ENCODE assay signal across 8 mouse cellular contexts in genomic region chr10:79996272-79997033, GRCm38 (mm10). TPM values are rescaled to one million over a fixed set of nuclear protein-coding genes. Genes with fewer than 3 reads are reported as not detected.
DNase-seq lines count a peak whose midpoint lies in the region; ATAC-seq and TF ChIP-seq lines count a peak whose summit lies in the region.

Abca7 (plus strand) TSS chr10:79996494.

- H3K27me3 ChIP-seq in lung, embryonic 15.5 days, result peaks cover 3% of the 10 kb centered on the region

- no peak for TF ChIP-seq POLR2A in olfactory bulb, adult 2 months (IDR thresholded peaks at IDR 0.05; ENCODE audit: insufficient read depth, low read depth, low read length)

- H3K4me3 ChIP-seq in lung, embryonic 15.5 days, result peak within 1 kb of the TSS; percentile 60
- peak within 1 kb of the TSS; percentile 72 for H3K4me3 ChIP-seq in olfactory bulb, adult 2 months (ENCODE audit: insufficient read depth, low read depth, low read length)

- under 1% methylated on average over 34 of the region's 34 CpGs for WGBS in lung, embryonic 15.5 days
- WGBS in olfactory bulb, adult 2 months, result under 1% methylated on average over 34 of the region's 34 CpGs

- no peak for TF ChIP-seq CTCF in olfactory bulb, adult 2 months (IDR thresholded peaks at IDR 0.05; ENCODE audit: insufficient read depth, low read depth, low read length)

- ATAC-seq in hematopoietic stem cell, adult 5-6 weeks (replicated peaks in 1 of 2; ENCODE audit: insufficient read depth in 1 of 2, low FRiP score in 2 of 2, low TSS enrichment in 1 of 2, low read depth in 1 of 2, poor library complexity in 2 of 2, severe bottlenecking in 2 of 2), result peak; percentile 79 to 87
- peak; percentile 79 for ATAC-seq in lung, embryonic 15.5 days (ENCODE audit: borderline replicate concordance, extremely low read depth, low FRiP score, low TSS enrichment)

- H3K4me1 ChIP-seq in lung, embryonic 15.5 days, result peaks cover 24% of the 10 kb centered on the region
- H3K4me1 ChIP-seq in olfactory bulb, adult 2 months (ENCODE audit: control insufficient read depth, insufficient read depth, low read length), result peaks cover 16% of the 10 kb centered on the region

- no peaks in the 10 kb centered on the region for H3K9me3 ChIP-seq in lung, embryonic 15.5 days

- peak within 1 kb of the TSS; percentile 95 for H3K4me2 ChIP-seq in lung, embryonic 15.5 days

- H3K9ac ChIP-seq in lung, embryonic 15.5 days, result peak within 1 kb of the TSS; percentile 49

- peak; percentile 98 for DNase-seq in MN1 (ENCODE audit: low spot score)
- DNase-seq in cerebellum, adult 8-10 months, result peak; percentile 96
- peak; percentile 95 for DNase-seq in forelimb bud, embryonic 11.5 days (ENCODE audit: low read depth, low spot score)
- peak; percentile 87 for DNase-seq in layer of hippocampus, adult 9-10 months (ENCODE audit: low spot score)
- peak; percentile 90 to 94 for DNase-seq in thymus, adult 18-20 months

- H3K27ac ChIP-seq in lung, embryonic 15.5 days, result peak within 1 kb of the TSS; percentile 74
- H3K27ac ChIP-seq in olfactory bulb, adult 2 months (ENCODE audit: insufficient read depth, low read depth, low read length), result peak within 1 kb of the TSS; percentile 38; the same call in 1 of the 2 replicates

- H3K36me3 ChIP-seq in lung, embryonic 15.5 days, result peaks cover 42% of the 10 kb centered on the region

RNA-seq across cellular contexts. Expression of gene Abca7, which starts in this region (rescaled TPM):
- total RNA-seq in hematopoietic stem cell, adult 5-6 weeks (2017), result 11.5 and 15.9 TPM in 2 replicates
- 3.5 and 4.3 TPM in 2 replicates for polyA plus RNA-seq in lung, embryonic 15.5 days (2015; fragmentation: Nextera tagmentation; extraction: Ambion mirVana)
- not detected in 2 replicates for polyA plus RNA-seq in olfactory bulb, adult 2 months (2012; ENCODE audit: insufficient read depth, insufficient read length, low replicate concordance, missing spikeins)

Comparison
In these comparisons a context has a peak if more than half of its experiments do, and no peak if none do; other contexts are left out.
1. Peak in every context shown above with its lines: DNase-seq, ATAC-seq, H3K4me3 ChIP-seq and H3K27ac ChIP-seq.